Mouse (Mus musculus) left cerebral cortex, adult 9 months (tissue): ENCODE results near the gene Btbd35f19.
"Not testable (repeated sequence)": the region's sequence is repeated elsewhere in the genome, so short reads cannot be mapped to it uniquely, and the experiment has no call there.

Experiments
- DNase-seq, 2 experiments: peaks; one replicate each; pipeline ENCODE4 v3.0.0; 2022; ENCODE audit warnings: low spot score in 2 of 2

The Btbd35f19 gene

DNA sequence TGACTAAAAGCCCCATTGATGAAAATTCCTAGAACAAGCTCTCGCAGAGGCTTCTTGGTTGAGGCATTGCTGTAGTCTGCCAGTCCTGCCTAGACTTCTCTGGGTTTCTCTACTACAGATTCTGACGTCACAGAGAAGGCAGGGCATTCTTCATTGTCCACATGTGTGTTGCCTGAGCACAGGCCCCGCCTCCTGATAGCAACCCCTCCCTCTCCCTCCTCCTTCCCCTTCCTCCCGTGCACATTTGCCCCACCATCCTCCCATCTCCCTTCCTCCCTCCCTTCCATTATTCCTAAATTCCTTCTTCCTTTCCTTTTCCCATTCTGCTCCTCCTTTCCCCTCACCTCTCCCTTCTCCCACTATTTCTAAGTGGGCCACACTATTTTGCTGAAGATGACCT is at the start of gene Btbd35f19:
Btbd35f19 (minus strand) TSS at position 101 of the 400 bp plus-strand sequence.
- not testable (repeated sequence) for DNase-seq

DNA sequence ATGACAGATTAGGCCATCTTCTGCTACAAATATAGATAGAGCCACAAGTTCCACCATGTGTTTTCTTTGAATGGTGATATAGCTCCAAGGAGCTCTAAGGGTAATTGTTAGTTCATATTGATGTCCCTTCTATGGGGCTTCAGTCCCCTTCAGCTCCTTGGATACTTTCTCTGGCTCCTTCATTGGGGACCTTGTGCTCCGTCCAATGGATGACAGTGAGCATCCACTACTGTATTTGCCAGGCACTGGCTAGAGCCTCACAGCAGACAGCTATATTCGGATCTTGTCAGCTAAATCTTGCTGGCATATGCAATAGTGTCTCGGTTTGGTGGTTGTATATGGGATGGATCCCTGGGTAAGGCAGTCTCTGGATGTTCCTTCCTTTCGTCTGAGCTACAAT is 41.8 kb downstream of the Btbd35f19 start:
- DNase-seq = peak in 1 of 2 experiments; percentile 1

DNA sequence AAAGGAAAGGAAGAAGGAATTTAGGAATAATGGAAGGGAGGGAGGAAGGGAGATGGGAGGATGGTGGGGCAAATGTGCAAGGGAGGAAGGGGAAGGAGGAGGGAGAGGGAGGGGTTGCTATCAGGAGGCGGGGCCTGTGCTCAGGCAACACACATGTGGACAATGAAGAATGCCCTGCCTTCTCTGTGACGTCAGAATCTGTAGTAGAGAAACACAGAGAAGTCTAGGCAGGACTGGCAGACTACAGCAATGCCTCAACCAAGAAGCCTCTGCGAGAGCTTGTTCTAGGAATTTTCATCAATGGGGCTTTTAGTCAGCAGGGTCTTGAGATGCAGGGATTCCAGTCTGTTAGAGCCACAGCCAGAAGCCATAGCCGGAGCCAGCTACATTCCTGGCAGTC is 47.6 kb downstream of the Btbd35f19 start, which contains the start of gene Btbd35f26:
Btbd35f26 (plus strand) TSS at position 301 of the 400 bp plus-strand sequence.
- not testable (repeated sequence) for DNase-seq
